Mouse (Mus musculus) gastrocnemius, postnatal 36 days (tissue): ENCODE data around the gene Rpl7l1. TPM values are rescaled to one million over a fixed set of nuclear protein-coding genes. Genes with fewer than 3 reads are reported as not detected.
A peak's percentile ranks its signal among the peaks of the same experiment; 100 is the strongest.
"Not testable (repeated sequence)": the region's sequence is repeated elsewhere in the genome, so short reads cannot be mapped to it uniquely, and the experiment has no call there.

Source experiments
- DNase-seq, 2 experiments: peaks; one replicate each; pipeline ENCODE4 v3.0.0; 2022
- intact Hi-C: fragments of 180-260 bp; cut with DNase I; formaldehyde crosslinking; loops from one replicate; pipeline ENCODE4 v1.15.1; 2025
- long read RNA-seq, 2 experiments: library from polyadenylated mRNA; stranded (forward); transcript quantifications; one replicate each; pipeline ENCODE4 v2.0.0; 2021
- total RNA-seq, 2 experiments: library from RNA; stranded (reverse); gene quantifications; 2 replicates each; pipeline ENCODE4 v1.2.3; 2021

Rpl7l1 gene
- 10 to 100 TPM; 39.3 to 40.7 TPM for total RNA-seq
- long read RNA-seq, experiment 1, transcript Rpl7l1-201 (7 exons, 2,606 nt): major isoform, 11 of 45 reads
- long read RNA-seq, experiment 1, partial matches to known transcripts: 16 of 45 reads
- long read RNA-seq, experiment 1, other reads (novel, unspliced or antisense): 18 of 45 reads
- long read RNA-seq, experiment 2, transcript Rpl7l1-201 (7 exons, 2,606 nt): major isoform, 17 of 63 reads
- long read RNA-seq, experiment 2, partial matches to known transcripts: 21 of 63 reads
- long read RNA-seq, experiment 2, other reads (novel, unspliced or antisense): 25 of 63 reads

DNA sequence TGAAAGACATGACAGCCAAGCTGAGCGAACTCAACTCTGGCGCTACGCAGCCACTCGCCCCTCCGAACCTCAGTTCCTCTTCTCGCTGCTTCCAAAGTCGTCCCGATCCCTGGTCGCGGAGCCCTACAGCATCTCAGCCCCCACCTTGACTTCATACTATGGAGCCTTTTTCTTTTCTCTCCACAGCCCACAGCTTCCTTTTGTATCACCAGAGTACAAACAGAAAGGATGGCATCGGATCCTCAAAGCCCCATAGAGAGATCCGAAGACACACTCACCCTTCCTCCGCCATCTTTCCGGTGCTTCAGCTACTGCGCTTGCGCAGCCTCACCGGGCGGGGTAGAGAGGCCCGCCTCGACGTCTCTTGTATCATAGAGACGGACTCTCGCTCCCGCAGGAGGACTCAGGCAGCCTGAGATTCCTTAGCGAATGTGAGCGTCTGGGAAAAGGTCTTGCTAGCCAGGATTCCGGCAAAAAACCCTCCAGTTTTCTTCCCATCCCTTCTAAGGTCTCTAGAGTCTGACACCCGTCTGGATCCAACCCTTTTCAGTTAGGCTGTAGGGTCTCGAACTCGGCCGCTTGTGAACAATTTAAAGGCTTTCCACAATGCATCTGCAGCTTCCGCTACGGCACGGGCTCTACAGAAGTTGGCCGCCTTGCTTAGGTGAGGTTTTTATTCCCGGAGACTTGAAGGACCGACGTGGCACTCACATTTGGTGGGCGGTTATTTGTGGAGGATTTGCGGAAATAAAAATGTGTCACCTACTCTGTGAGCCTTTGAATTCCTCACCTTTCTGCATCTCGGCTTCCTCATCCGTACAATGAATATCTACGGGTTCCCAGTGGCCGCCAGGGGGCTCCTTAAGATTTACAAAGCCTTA, at the start of gene Rpl7l1:
Gene Rpl7l1, minus strand, starts transcription at position 332 of the 881 bp plus-strand sequence.
- peak; percentile 86 to 90 for DNase-seq

GRCm38 (mm10) chr17:46829856-46830535, 47.5 kb upstream of the Rpl7l1 start:
- DNase-seq: no peak
- intact Hi-C loops: no loop called here

More for the DNA sequence above, at the start of gene Rpl7l1:
- intact Hi-C loops: loop anchor here (5.0 kb wide), 1 partner anchor 105 kb away; no protein-coding TSS in a partner anchor

GRCm38 (mm10) chr17:46828935-46829334, 46.5 kb upstream of the Rpl7l1 start:
- intact Hi-C loops: no loop called here
- no peak for DNase-seq

DNA sequence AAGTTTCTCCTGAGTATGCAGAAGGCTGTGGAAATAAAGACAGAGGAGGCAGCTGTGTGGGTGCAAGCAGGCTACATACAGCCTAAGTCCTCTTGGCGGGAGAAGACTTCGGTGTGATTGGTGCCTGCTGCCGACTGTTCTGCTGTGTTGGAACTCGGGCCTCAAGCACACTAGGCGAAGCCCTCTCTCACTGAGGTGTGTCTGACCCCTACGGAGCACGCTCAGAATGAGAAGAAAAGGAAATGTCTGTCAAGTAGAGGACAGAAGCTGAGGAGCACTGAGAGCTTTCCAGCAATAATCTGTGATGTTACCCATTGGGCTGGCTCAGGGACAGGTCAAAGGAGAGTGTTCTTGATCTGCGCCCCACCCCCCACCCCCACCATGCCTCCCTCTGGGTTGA, 40.6 kb upstream of the Rpl7l1 start:
- intact Hi-C loops: loop anchor here (5.0 kb wide), 1 partner anchor 59 kb away; no protein-coding TSS in a partner anchor
- DNase-seq: no peak

- intact Hi-C loops: loop anchor here (5.0 kb wide), 1 partner anchor 62 kb away; no protein-coding TSS in a partner anchor
Observed at GRCm38 (mm10) chr17:46820628-46821027, 38.2 kb upstream of the Rpl7l1 start.

GRCm38 (mm10) chr17:46817734-46818158, 35.3 kb upstream of the Rpl7l1 start:
- intact Hi-C loops: no loop called here
- no peak for DNase-seq

More at GRCm38 (mm10) chr17:46820628-46821027, 38.2 kb upstream of the Rpl7l1 start:
- no peak for DNase-seq

- intact Hi-C loops: no loop called here
- no peak for DNase-seq
Observed at GRCm38 (mm10) chr17:46816306-46816705, 33.8 kb upstream of the Rpl7l1 start.

- intact Hi-C loops: no loop called here
- DNase-seq: no peak
Observed at GRCm38 (mm10) chr17:46814497-46814896, 32.0 kb upstream of the Rpl7l1 start.

DNA sequence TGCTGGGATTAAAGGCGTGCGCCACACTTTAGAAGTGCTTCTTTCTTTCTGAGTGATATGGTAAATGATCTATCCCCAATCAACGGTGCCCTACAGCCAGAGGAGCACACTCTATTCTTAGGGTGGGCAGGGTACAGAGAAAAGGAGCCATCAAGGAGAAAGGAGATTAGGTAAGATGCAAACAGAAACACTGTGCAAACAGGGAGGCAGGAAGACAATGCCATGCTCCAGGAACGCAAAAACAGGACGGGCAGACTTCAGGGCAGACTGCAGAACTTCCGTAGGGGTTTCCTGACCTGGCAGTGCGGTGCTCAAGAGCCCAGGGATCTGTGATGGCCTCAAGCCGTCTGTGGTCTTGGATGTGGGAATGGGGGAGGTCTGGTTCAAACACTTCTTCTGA, 31.2 kb upstream of the Rpl7l1 start:
- intact Hi-C loops: no loop called here

DNA sequence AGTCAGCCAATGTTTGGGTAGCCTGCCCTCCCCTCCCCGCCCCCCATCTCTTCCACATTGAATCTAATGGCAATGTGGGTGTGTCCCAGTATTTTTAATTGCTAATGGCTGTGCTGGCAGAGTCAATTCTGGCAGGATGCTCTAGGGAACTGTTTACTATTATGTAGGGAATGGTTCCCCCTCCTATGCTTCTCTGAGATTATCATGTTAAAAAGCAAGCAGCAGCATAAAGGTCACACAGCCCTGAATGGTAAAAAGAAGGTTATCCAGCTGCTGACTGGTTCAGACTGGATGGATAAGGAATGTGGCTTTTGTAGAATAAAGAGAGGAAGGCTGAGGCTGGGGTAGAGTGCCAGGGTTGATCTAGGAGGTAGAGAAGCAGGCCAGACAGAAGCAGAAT, 30.0 kb upstream of the Rpl7l1 start:
- no peak for DNase-seq
- intact Hi-C loops: no loop called here

More for the DNA sequence above, 31.2 kb upstream of the Rpl7l1 start:
- no peak for DNase-seq

DNA sequence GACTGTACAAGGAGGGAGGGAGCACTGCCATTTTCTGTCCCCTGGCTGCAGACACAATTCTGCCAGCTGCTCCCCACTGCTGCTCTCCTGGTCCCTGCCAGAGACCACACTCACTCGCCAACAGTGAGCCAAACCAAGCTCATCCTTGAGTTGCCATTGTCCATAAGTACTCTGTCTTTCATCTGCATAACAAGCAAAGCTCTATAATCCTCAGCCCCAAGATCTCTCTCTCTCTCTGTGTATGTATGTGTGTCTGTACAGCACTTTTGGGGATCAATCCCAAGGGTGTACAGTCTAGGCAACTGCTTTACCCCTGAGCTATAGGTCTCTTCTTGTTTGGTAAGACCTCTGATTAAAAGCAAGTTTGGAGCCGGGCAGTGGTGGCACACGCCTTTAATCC, 28.2 kb upstream of the Rpl7l1 start:
- intact Hi-C loops: no loop called here
- DNase-seq: no peak

- intact Hi-C loops: no loop called here
Observed at GRCm38 (mm10) chr17:46809131-46809830, 26.8 kb upstream of the Rpl7l1 start.

DNA sequence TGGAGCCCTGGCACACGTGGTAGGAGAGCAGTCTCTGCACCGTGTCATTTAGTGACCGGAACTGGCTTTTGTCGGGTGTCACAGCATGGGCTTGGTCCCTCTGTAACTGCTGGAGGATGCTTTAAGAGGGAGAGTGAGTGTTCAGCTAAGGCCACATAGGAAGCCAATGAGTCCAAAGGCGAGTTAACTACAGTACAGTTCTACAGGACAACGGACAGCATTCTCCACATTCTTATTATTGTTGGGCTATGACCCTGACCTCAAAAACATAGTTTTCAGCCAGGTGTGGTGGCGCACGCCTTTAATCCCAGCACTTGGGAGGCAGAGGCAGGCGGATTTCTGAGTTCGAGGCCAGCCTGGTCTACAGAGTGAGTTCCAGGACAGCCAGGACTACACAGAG, 25.9 kb upstream of the Rpl7l1 start:
- intact Hi-C loops: no loop called here
- no peak for DNase-seq

More at GRCm38 (mm10) chr17:46809131-46809830, 26.8 kb upstream of the Rpl7l1 start:
- no peak for DNase-seq

DNA sequence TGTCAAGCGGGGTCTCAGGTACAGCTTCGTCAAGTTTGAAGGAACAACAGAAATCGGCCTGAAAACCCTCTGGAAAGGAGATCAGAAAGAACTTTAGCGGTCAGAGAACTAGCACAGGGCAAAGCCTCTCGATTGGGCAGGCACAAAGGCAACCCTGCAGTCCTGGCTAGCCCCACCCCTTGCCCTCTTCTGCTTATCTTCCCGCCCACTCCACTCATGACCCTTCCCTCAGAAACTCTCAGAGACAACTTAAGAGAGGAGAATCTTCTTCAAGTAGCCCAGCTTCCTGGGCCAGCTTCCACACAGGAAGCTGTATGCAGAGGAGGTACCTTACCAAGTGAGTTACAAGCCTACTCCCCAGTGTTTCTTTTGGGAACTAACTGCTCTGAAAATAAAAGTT, 19.3 kb upstream of the Rpl7l1 start:
- DNase-seq: no peak
- intact Hi-C loops: no loop called here

- DNase-seq: no peak
- intact Hi-C loops: no loop called here
Observed at GRCm38 (mm10) chr17:46799680-46800079, 17.2 kb upstream of the Rpl7l1 start.

GRCm38 (mm10) chr17:46797386-46797785, 14.9 kb upstream of the Rpl7l1 start:
- intact Hi-C loops: no loop called here
- no peak for DNase-seq

GRCm38 (mm10) chr17:46796743-46797142, 14.3 kb upstream of the Rpl7l1 start:
- no peak for DNase-seq
- intact Hi-C loops: no loop called here

DNA sequence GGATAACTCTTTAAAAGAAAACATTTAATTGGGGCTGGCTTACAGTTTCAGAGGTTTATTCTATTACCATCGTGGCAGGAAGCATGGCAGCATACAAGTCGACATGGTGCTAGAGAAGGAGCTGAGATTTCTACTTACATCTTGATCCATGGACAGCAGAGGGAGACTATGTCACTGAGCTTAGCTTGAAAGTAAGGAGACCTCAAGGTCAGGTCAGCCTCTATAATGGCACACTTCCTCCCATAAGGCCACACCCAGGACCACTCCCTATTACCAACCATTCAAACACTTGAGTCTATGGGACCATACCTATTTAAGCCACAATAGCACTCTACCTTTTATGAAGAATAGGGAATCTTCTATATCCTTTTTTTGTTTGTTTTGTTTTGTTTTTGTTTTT, 10.5 kb upstream of the Rpl7l1 start:
- no peak for DNase-seq
- intact Hi-C loops: no loop called here

GRCm38 (mm10) chr17:46787974-46788373, 5.5 kb upstream of the Rpl7l1 start:
- DNase-seq, intact Hi-C loops: not testable (repeated sequence)

DNA sequence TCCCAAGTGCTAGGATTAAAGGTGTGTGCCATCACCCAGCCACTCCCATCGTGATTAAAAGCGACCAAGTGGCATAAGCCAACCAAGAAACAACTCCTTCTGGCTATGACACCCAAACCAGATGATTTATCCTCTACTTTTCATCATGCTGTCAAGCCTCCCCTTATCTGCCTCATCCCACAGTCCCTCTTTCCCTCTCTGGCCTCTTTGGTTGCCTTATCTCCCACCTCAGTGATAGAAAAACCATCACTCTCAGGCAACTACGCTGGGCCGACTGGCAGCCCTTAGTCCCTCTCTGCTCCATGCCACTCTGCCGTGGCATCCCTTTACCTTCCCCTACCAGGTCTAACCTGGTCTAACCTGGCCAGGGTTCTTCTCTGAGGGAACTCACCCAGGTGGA, 4.5 kb upstream of the Rpl7l1 start:
- intact Hi-C loops: no loop called here
- no peak for DNase-seq
